Mouse (Mus musculus) stomach, postnatal 0 days (tissue): ENCODE measurements at regions not wholly inside any gene's neighbourhood (a gene's known extent, or its start where the extent isn't known, plus 50 kb on each side); places are given as distances from the start of the nearest gene placed in this dataset.
A peak's percentile ranks its signal among the peaks of the same experiment; 100 is the strongest.

Source experiments
- ATAC-seq: fragments of 200-750 bp; cut with Nextera tagmentation; 2 replicates; pipeline ENCODE4 v1.8.0; 2017; ENCODE audit not compliant: low FRiP score, low TSS enrichment
- DNase-seq: peaks from one replicate; pipeline ENCODE4 v3.0.0-alpha.2; 2016; ENCODE audit warnings: low spot score
- H3K27ac ChIP-seq: fragments of 300-500 bp; sonication (generic); replicated peaks from 2 replicates; pipeline ENCODE4 v1.5.1; 2014; ENCODE audit warnings: mild to moderate bottlenecking, control low read depth
- H3K27me3 ChIP-seq: fragments of 300-500 bp; sonication (generic); 2 replicates; pipeline ENCODE4 v1.6.1; 2014; ENCODE audit warnings: low read length; ENCODE audit not compliant: control insufficient read depth, insufficient read depth
- H3K36me3 ChIP-seq: fragments of 300-500 bp; sonication (generic); 2 replicates; pipeline ENCODE4 v1.6.1; 2014; ENCODE audit warnings: low read length, mixed read lengths; ENCODE audit not compliant: control insufficient read depth, insufficient read depth
- H3K4me1 ChIP-seq: fragments of 300-500 bp; sonication (generic); replicated peaks from 2 replicates; pipeline ENCODE4 v1.6.1; 2014; ENCODE audit warnings: antibody characterized with exemption; ENCODE audit not compliant: control insufficient read depth, insufficient read depth
- H3K4me2 ChIP-seq: fragments of 300-500 bp; sonication (generic); replicated peaks from 2 replicates; pipeline ENCODE4 v1.6.1; 2014; ENCODE audit warnings: low read depth, mild to moderate bottlenecking, control low read depth, moderate library complexity
- H3K4me3 ChIP-seq: fragments of 300-500 bp; sonication (generic); 2 replicates; pipeline ENCODE4 v1.5.1; 2014; ENCODE audit warnings: low read depth, low read length, control low read depth
- H3K9ac ChIP-seq: fragments of 300-500 bp; sonication (generic); 2 replicates; pipeline ENCODE4 v1.6.1; 2014; ENCODE audit warnings: mild to moderate bottlenecking, low read length, control low read depth, mixed read lengths
- H3K9me3 ChIP-seq: fragments of 300-500 bp; sonication (generic); 2 replicates; pipeline ENCODE4 v1.6.1; 2016; ENCODE audit warnings: low read length; ENCODE audit not compliant: control insufficient read depth
- CTCF ChIP-seq: IDR thresholded peaks from 2 replicates; pipeline ENCODE4 v1.5.1; 2016; ENCODE audit warnings: antibody characterized with exemption, low read depth, mild to moderate bottlenecking, moderate library complexity
- EP300 ChIP-seq: optimal IDR thresholded peaks from 2 replicates; pipeline ENCODE3; 2016; ENCODE audit warnings: antibody characterized with exemption
- WGBS: fragments of 180-500 bp; shearing (Covaris S2); extraction: QIAGEN DNeasy Blood & Tissue Kit; methylation state at CpG from one replicate; pipeline ENCODE4 v1.1.7; 2014; 5-methylcytosine and 5-hydroxymethylcytosine counted together

DNA sequence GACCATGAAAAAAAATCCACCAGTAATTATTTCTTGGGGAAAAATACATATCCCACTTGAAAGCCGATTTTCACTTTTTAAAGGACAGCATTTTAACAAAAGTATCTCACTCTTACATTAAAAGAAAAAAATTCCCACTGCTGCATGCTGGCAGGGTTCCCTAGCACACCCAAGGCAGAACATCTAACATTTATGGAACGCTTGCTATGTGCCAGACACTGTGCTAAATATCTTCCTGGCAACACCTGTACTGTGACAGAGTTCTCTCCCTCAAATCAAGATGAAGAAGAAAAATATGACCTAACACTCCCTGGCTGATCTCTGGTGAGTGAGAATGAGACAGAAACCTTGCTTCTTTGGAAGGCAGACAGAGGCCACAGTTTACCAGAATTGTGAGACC lies 167.1 kb upstream of the Actbl2 start:
- WGBS = 77% methylated on average over 2 of the region's 2 CpGs
- TF ChIP-seq EP300 (no peak), CTCF (no peak)
- ATAC-seq (no peak), DNase-seq (no peak)
- Histone ChIP-seq H3K27ac (no peak overlapping the region), H3K4me2 (no peak overlapping the region), H3K36me3 (no peaks in the 10 kb centered on the region), H3K9ac (no peak overlapping the region), H3K9me3 (no peaks in the 10 kb centered on the region), H3K27me3 (no peaks in the 10 kb centered on the region), H3K4me3 (no peak overlapping the region), H3K4me1 (no peaks in the 10 kb centered on the region)

DNA sequence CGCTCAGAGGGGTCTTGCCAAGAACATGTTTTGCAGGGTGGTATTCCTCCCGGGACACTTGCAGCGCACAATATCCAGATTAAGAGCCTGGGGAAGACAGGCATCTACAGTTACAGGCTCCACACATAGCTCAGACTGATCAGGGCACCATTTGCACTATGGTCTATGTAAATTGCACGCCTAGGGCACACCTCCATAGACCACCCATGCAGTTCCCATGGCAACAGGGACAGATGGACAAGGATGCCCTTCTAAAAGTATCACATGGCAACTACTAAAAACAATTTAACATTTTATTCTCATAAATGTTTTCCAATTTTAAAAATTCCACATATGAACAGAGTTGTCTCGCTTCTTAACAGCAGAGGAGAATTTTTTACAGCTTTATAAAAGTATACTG lies 158.7 kb upstream of the Actbl2 start:
- ATAC-seq = no peak
- Histone ChIP-seq H3K36me3 (no peaks in the 10 kb centered on the region), H3K9me3 (no peaks in the 10 kb centered on the region), H3K27ac (no peak overlapping the region), H3K4me3 (no peak overlapping the region), H3K27me3 (no peaks in the 10 kb centered on the region), H3K9ac (no peak overlapping the region), H3K4me1 (no peaks in the 10 kb centered on the region), H3K4me2 (no peak overlapping the region)
- TF ChIP-seq EP300 = no peak
- no peak for DNase-seq
- WGBS = 87% methylated on average over 5 of the region's 5 CpGs

DNA sequence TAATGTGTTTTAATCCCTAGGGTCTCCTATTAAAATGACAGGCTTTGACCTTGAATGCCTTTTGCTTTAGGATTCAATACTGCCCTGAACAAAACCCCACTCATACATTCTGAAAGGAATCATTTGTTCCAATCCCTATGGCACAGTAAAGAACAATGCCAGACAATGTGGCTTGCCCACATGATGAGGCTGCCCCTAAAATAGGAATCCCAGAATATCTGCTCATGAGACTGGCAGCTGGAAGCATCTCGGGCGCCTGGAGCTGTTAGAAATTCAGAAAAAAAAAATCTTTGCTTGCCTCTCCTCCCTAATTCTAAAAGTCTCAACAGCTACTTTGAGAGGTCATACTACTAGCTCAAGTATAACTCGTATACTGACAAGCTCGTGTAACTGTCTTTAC lies 157.5 kb upstream of the Actbl2 start:
- WGBS = 79% methylated on average over 4 of the region's 4 CpGs
- no peak for TF ChIP-seq CTCF
- no peak for TF ChIP-seq EP300
- no peak overlapping the region for H3K9ac ChIP-seq

DNA sequence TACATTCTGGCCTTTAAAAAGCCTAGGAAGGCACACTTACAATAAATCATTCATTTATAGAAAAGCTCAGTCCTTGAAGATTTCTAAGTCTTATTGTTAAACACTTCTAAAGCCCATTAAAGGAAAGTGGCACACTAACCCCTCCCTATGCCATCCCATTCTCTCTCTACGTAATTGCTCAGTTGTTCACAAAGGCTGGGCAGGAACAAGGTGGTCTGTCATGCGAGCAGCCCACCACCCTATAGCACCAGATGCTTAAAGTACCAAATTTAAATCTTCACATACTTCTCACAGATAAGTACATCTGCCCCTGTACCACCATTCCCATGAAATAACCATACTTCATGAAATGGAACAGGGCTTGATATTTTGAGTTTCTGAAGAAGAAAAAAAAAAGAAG lies 156.1 kb upstream of the Actbl2 start:
- WGBS = 91% methylated on average over 2 of the region's 2 CpGs
- no peaks in the 10 kb centered on the region for H3K36me3 ChIP-seq

More for the DNA sequence above, 157.5 kb upstream of the Actbl2 start:
- H3K4me2 ChIP-seq = no peak overlapping the region
- H3K27ac ChIP-seq = no peak overlapping the region
- no peak for ATAC-seq
- no peaks in the 10 kb centered on the region for H3K27me3 ChIP-seq
- H3K4me1 ChIP-seq = no peaks in the 10 kb centered on the region
- H3K4me3 ChIP-seq = no peak overlapping the region
- no peaks in the 10 kb centered on the region for H3K36me3 ChIP-seq
- no peak for DNase-seq
- no peaks in the 10 kb centered on the region for H3K9me3 ChIP-seq

DNA sequence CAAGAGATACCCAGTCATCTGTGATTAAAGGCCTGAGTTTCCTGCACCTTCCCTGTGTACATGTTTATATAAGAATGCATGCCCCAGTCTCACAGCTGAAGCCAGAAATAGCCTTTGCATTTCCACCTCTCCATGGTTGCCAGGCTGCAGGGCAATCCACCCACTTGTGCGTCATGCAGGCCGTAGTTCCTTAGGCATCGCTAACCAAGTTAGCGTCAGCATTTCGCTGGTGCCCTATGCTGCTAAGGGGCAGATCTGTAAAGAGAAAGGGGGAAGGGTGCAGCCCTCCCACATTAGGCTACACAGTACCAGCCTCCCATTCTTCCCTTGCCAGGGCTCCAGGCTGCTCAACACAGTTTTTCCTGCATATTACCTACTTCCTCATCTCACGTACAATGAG lies 155.6 kb upstream of the Actbl2 start:
- no peak overlapping the region for H3K27ac ChIP-seq
- no peaks in the 10 kb centered on the region for H3K36me3 ChIP-seq
- DNase-seq = peak; percentile 21
- no peaks in the 10 kb centered on the region for H3K4me1 ChIP-seq
- no peaks in the 10 kb centered on the region for H3K27me3 ChIP-seq
- 74% methylated on average over 6 of the region's 6 CpGs for WGBS
- no peaks in the 10 kb centered on the region for H3K9me3 ChIP-seq
- H3K4me3 ChIP-seq = no peak overlapping the region
- TF ChIP-seq CTCF = no peak
- no peak for TF ChIP-seq EP300
- peak; percentile 45; the same call in 1 of the 2 replicates for ATAC-seq
- no peak overlapping the region for H3K4me2 ChIP-seq
- H3K9ac ChIP-seq = no peak overlapping the region

More for the DNA sequence above, 156.1 kb upstream of the Actbl2 start:
- DNase-seq (no peak), ATAC-seq (no peak)
- H3K4me2 ChIP-seq = no peak overlapping the region
- TF ChIP-seq CTCF (no peak), EP300 (no peak)
- H3K4me1 ChIP-seq = no peaks in the 10 kb centered on the region
- H3K27ac ChIP-seq = no peak overlapping the region
- no peak overlapping the region for H3K9ac ChIP-seq
- H3K4me3 ChIP-seq = no peak overlapping the region
- H3K9me3 ChIP-seq = no peaks in the 10 kb centered on the region
- no peaks in the 10 kb centered on the region for H3K27me3 ChIP-seq

DNA sequence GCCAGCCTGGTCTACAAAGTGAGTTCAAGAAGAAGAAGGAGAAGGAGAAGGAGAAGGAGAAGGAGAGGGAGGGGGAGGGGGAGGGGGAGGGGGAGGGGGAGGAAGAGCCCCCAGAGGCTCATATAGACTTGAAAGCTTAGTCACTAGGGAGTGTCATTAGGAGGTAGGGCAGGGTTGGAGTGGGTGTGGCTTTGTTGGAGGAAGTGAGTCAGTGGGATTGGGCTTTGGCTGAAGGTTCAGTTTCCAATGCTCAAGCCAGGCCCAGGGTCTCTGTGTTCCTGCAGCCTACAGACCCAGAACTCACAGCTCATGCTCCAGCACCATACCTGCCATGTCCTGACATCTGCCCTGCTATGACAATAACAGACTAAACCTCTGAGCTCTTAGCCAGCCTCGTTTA lies 154.4 kb upstream of the Actbl2 start:
- 79% methylated on average over 1 of the region's 1 CpGs for WGBS
- Histone ChIP-seq H3K9me3 (no peaks in the 10 kb centered on the region), H3K4me1 (no peaks in the 10 kb centered on the region), H3K36me3 (no peaks in the 10 kb centered on the region), H3K9ac (no peak overlapping the region), H3K27ac (no peak overlapping the region), H3K4me2 (no peak overlapping the region), H3K27me3 (no peaks in the 10 kb centered on the region), H3K4me3 (no peak overlapping the region)
- TF ChIP-seq CTCF (no peak), EP300 (no peak)
- ATAC-seq (peak; percentile 51; the same call in 1 of the 2 replicates), DNase-seq (no peak)
